Mouse (Mus musculus) olfactory bulb, adult 2 months (tissue): ENCODE measurements at regions not wholly inside any gene's neighbourhood (a gene's known extent, or its start where the extent isn't known, plus 50 kb on each side); places are given as distances from the start of the nearest gene placed in this dataset.

ENCODE experiments used
- CTCF ChIP-seq: fragments of 200-500 bp; IDR thresholded peaks from 2 replicates; pipeline ENCODE4 v1.5.1; 2012; ENCODE audit warnings: low read depth, mild to moderate bottlenecking, low read length, moderate library complexity; ENCODE audit not compliant: insufficient read depth
- POLR2A ChIP-seq: fragments of 200-500 bp; IDR thresholded peaks from 2 replicates; pipeline ENCODE4 v1.6.1; 2012; ENCODE audit warnings: mild to moderate bottlenecking, low read depth, low read length, moderate library complexity; ENCODE audit not compliant: insufficient read depth

GRCm38 (mm10) chr10:111084267-111084780 lies 74.4 kb upstream of the Zdhhc17 start:
- TF ChIP-seq CTCF: no peak
- TF ChIP-seq POLR2A: no peak
